Mouse (Mus musculus) liver, embryonic 14.5 days (tissue): ENCODE measurements around the gene Bcor. TPM values are rescaled to one million over a fixed set of nuclear protein-coding genes. Genes with fewer than 3 reads are reported as not detected.

ENCODE experiments used
- ATAC-seq: fragments of 200-750 bp; cut with Nextera tagmentation; 2 replicates; pipeline ENCODE4 v1.8.0; 2017; ENCODE audit warnings: moderate number of reproducible peaks, mild to moderate bottlenecking, moderate library complexity; ENCODE audit not compliant: insufficient read depth
- DNase-seq, 3 experiments: peaks; one replicate each; pipeline ENCODE4 v3.0.0-alpha.2; 2012 to 2013; ENCODE audit warnings: low read depth in 3 of 3, low spot score in 3 of 3
- H3K27ac ChIP-seq: fragments of 300-500 bp; sonication (generic); 2 replicates; pipeline ENCODE4 v1.5.1; 2014; ENCODE audit warnings: moderate library complexity, mild to moderate bottlenecking, control low read depth, inconsistent platforms
- H3K27me3 ChIP-seq: fragments of 300-500 bp; sonication (generic); 2 replicates; pipeline ENCODE4 v1.6.1; 2014; ENCODE audit warnings: mild to moderate bottlenecking, low read length, moderate library complexity; ENCODE audit not compliant: control insufficient read depth, insufficient read depth
- H3K36me3 ChIP-seq: fragments of 300-500 bp; sonication (generic); replicated peaks from 2 replicates; pipeline ENCODE4 v1.6.1; 2014; ENCODE audit warnings: low read depth; ENCODE audit not compliant: control insufficient read depth, insufficient read depth
- H3K4me1 ChIP-seq, 2 experiments: fragments of 200-500 bp in 1 of 2; fragments of 300-500 bp in 1 of 2; sonication (generic) in 1 of 2; replicated peaks; 2 replicates each; pipeline ENCODE4 v1.6.1; 2012 to 2014; ENCODE audit warnings: antibody characterized with exemption in 1 of 2, inconsistent platforms in 1 of 2, low read length in 1 of 2; ENCODE audit not compliant: control insufficient read depth in 2 of 2, insufficient read depth in 2 of 2
- H3K4me2 ChIP-seq: fragments of 300-500 bp; sonication (generic); 2 replicates; pipeline ENCODE4 v1.6.1; 2014; ENCODE audit warnings: low read depth, mild to moderate bottlenecking, control low read depth, moderate library complexity
- H3K4me3 ChIP-seq, 2 experiments: fragments of 200-500 bp in 1 of 2; fragments of 300-500 bp in 1 of 2; sonication (generic) in 1 of 2; 2 replicates each; pipeline ENCODE4 v1.5.1; 2012 to 2014; ENCODE audit warnings: low read depth in 2 of 2, low read length in 2 of 2, mild to moderate bottlenecking in 2 of 2, control low read depth in 1 of 2, inconsistent platforms in 1 of 2, moderate library complexity in 1 of 2; ENCODE audit not compliant: insufficient read depth in 1 of 2
- H3K9ac ChIP-seq: fragments of 300-500 bp; sonication (generic); replicated peaks from 2 replicates; pipeline ENCODE4 v1.6.1; 2014; ENCODE audit warnings: mild to moderate bottlenecking, control low read depth, moderate library complexity
- H3K9me3 ChIP-seq: fragments of 300-500 bp; sonication (generic); 2 replicates; pipeline ENCODE4 v1.6.1; 2016; ENCODE audit warnings: low read length, mixed read lengths; ENCODE audit not compliant: control insufficient read depth
- CTCF ChIP-seq: IDR thresholded peaks from 2 replicates; pipeline ENCODE4 v1.5.1; 2016; ENCODE audit warnings: antibody characterized with exemption, low read depth, control low read depth
- EP300 ChIP-seq: IDR thresholded peaks from 2 replicates; pipeline ENCODE4 v1.6.1; 2016; ENCODE audit warnings: antibody characterized with exemption, low read depth
- WGBS: fragments of 180-500 bp; shearing (Covaris S2); extraction: QIAGEN DNeasy Blood & Tissue Kit; methylation state at CpG from one replicate; pipeline ENCODE4 v1.1.7; 2014; ENCODE audit not compliant: insufficient replicate concordance; 5-methylcytosine and 5-hydroxymethylcytosine counted together
- polyA plus RNA-seq, 2 experiments: library from polyadenylated mRNA; depleted of rRNA in 1 of 2; stranded (reverse) in 1 of 2; unstranded in 1 of 2; fragments of >200 nt; fragmentation: Nextera tagmentation in 1 of 2; extraction: Ambion mirVana in 1 of 2; gene quantifications; 2 replicates each; pipeline versions ENCODE4 v1.2.1 to v1.2.3; 2012 to 2014

Bcor gene
- polyA plus RNA-seq, 2 experiments, result 4.6 to 4.7 TPM

DNA sequence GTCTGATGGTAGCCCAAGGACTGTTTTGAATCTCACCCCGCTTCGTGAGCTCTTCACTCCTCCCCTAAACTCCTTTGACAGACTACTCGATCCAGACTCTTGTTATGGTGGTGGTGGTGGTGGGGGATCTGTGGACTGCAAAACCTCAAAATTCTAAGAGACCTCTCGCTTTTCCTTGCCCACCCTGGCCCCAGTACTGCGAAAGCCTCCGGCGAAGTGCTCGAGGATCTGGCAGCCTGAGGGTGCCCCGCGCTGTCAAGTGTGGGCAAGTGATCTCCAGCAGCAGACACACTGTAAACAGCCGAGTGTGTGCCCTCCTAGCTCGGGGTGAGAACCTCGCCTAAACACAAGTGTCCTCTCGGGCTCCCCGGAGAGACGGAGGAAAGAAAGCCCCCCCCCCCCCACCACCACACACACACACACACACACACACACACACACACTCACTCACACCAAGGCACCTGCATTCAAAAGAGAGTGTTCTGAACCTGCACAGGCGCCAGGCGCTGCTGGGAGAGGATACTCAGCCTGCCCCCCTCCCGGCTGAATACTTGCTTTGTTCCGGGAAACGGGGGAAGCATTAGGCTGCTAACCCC is 26.2 kb downstream of the Bcor start:
- peak overlapping the region; percentile 57 for H3K4me2 ChIP-seq
- H3K27ac ChIP-seq, result no peak overlapping the region
- H3K9me3 ChIP-seq, result no peaks in the 10 kb centered on the region
- no peaks in the 10 kb centered on the region for H3K36me3 ChIP-seq
- 4% methylated on average over 21 of the region's 21 CpGs for WGBS
- no peak for ATAC-seq
- TF ChIP-seq EP300 (no peak), CTCF (no peak)
- peaks cover 0 to 11% of the 10 kb centered on the region in 2 experiments; a peak in 2 of 4 replicates for H3K4me1 ChIP-seq
- H3K9ac ChIP-seq, result no peak overlapping the region
- peaks cover 91% of the 10 kb centered on the region for H3K27me3 ChIP-seq
- no peak for DNase-seq
- H3K4me3 ChIP-seq, result 0 out of 4 replicates have a peak overlapping the region, but pooled peaks of 1 of the 2 experiments have one; percentile 18

GRCm38 (mm10) chrX:12133178-12133835 is 26.8 kb downstream of the Bcor start:
- peaks cover 91% of the 10 kb centered on the region for H3K27me3 ChIP-seq
- no peak for DNase-seq
- peak overlapping the region; percentile 2 to 18; a peak in 1 of 4 replicates for H3K4me3 ChIP-seq
- WGBS, result 2% methylated on average over 42 of the region's 49 CpGs
- H3K4me1 ChIP-seq, result peaks cover 0 to 11% of the 10 kb centered on the region in 2 experiments; a peak in 2 of 4 replicates
- H3K4me2 ChIP-seq, result peak overlapping the region; percentile 57
- no peak overlapping the region for H3K27ac ChIP-seq
- TF ChIP-seq CTCF (no peak), EP300 (no peak)
- ATAC-seq, result peak; percentile 28
- no peak overlapping the region for H3K9ac ChIP-seq
- H3K36me3 ChIP-seq, result no peaks in the 10 kb centered on the region
- H3K9me3 ChIP-seq, result no peaks in the 10 kb centered on the region

GRCm38 (mm10) chrX:12132541-12133177 is 27.5 kb downstream of the Bcor start:
- Histone ChIP-seq H3K27ac (no peak overlapping the region), H3K9me3 (no peaks in the 10 kb centered on the region), H3K9ac (no peak overlapping the region), H3K4me3 (no peak overlapping the region), H3K4me1 (peaks cover 0 to 11% of the 10 kb centered on the region in 2 experiments; a peak in 2 of 4 replicates), H3K36me3 (no peaks in the 10 kb centered on the region), H3K27me3 (peaks cover 91% of the 10 kb centered on the region), H3K4me2 (no peak overlapping the region)
- TF ChIP-seq CTCF (no peak), EP300 (no peak)
- 41% methylated on average over 8 of the region's 8 CpGs for WGBS
- ATAC-seq (no peak), DNase-seq (no peak)

GRCm38 (mm10) chrX:12129828-12130809 is 30.0 kb downstream of the Bcor start:
- Histone ChIP-seq H3K4me3 (no peak overlapping the region), H3K4me2 (no peak overlapping the region), H3K4me1 (peaks cover 0 to 12% of the 10 kb centered on the region in 2 experiments; a peak in 2 of 4 replicates), H3K27me3 (peaks cover 85% of the 10 kb centered on the region), H3K9me3 (no peaks in the 10 kb centered on the region), H3K27ac (no peak overlapping the region), H3K36me3 (no peaks in the 10 kb centered on the region), H3K9ac (no peak overlapping the region)
- 16% methylated on average over 14 of the region's 14 CpGs for WGBS
- no peak for ATAC-seq
- no peak for TF ChIP-seq CTCF
- TF ChIP-seq EP300, result no peak
- no peak for DNase-seq
